Mouse (Mus musculus) CH12.LX (cell line): Measurements from ENCODE around the gene 9130019O22Rik. TPM values are rescaled to one million over a fixed set of nuclear protein-coding genes. Genes with fewer than 3 reads are reported as not detected.
A peak's percentile ranks its signal among the peaks of the same experiment; 100 is the strongest.
"Not testable (repeated sequence)": the region's sequence is repeated elsewhere in the genome, so short reads cannot be mapped to it uniquely, and the experiment has no call there.

Experiments used
- DNase-seq: peaks from one replicate; pipeline ENCODE4 v3.0.0-alpha.2; 2013; ENCODE audit errors: extremely low read depth
- H3K27ac ChIP-seq: 2 replicates; pipeline ENCODE4 v1.5.1; 2012; ENCODE audit warnings: low read depth, mild to moderate bottlenecking, control low read depth, moderate library complexity; ENCODE audit not compliant: insufficient read depth
- H3K27me3 ChIP-seq: replicated peaks from 2 replicates; pipeline ENCODE3; 2012; ENCODE audit warnings: inconsistent platforms
- H3K36me3 ChIP-seq, 2 experiments: replicated peaks in 1 of 2; 2 replicates each; pipeline versions ENCODE3 to v1.6.1; 2012; ENCODE audit warnings: inconsistent platforms in 1 of 2, low read length in 1 of 2, mild to moderate bottlenecking in 1 of 2, mixed read lengths in 1 of 2, moderate library complexity in 1 of 2; ENCODE audit not compliant: control insufficient read depth in 1 of 2, insufficient read depth in 1 of 2
- H3K4me1 ChIP-seq, 2 experiments: 2 replicates each; pipeline ENCODE4 v1.6.1; 2012; ENCODE audit warnings: inconsistent platforms in 1 of 2, moderate library complexity in 1 of 2; ENCODE audit not compliant: insufficient read depth in 2 of 2, control insufficient read depth in 1 of 2
- H3K4me2 ChIP-seq: 2 replicates; pipeline ENCODE4 v1.6.1; 2012; ENCODE audit warnings: low read depth, mild to moderate bottlenecking, control low read depth; ENCODE audit not compliant: poor library complexity, insufficient read depth, severe bottlenecking
- H3K4me3 ChIP-seq, 3 experiments: fragments of 150-350 bp in 1 of 3; sonication (generic) in 1 of 3; replicated peaks in 1 of 3; 2 replicates each; pipeline versions ENCODE3 to v1.5.1; 2011 to 2012; ENCODE audit warnings: low read depth in 2 of 3, low read length in 2 of 3, mild to moderate bottlenecking in 2 of 3, moderate library complexity in 2 of 3, control low read depth in 1 of 3, improper control_type of control experiment in 1 of 3, inconsistent platforms in 1 of 3, mixed read lengths in 1 of 3; ENCODE audit not compliant: poor library complexity in 1 of 3
- H3K79me2 ChIP-seq: replicated peaks from 2 replicates; pipeline ENCODE4 v1.6.1; 2012; ENCODE audit warnings: mild to moderate bottlenecking, moderate library complexity; ENCODE audit not compliant: control insufficient read depth, poor library complexity, insufficient read depth, severe bottlenecking; ENCODE audit errors: extremely low read depth
- H3K9ac ChIP-seq: 2 replicates; pipeline ENCODE4 v1.6.1; 2012; ENCODE audit warnings: low read depth, mild to moderate bottlenecking, control low read depth, moderate library complexity; ENCODE audit not compliant: insufficient read depth
- H3K9me3 ChIP-seq: replicated peaks from 2 replicates; pipeline ENCODE3; 2012; ENCODE audit warnings: low read length, inconsistent platforms, mixed read lengths
- BHLHE40 ChIP-seq: IDR thresholded peaks from 2 replicates; pipeline ENCODE4 v1.6.1; 2011; ENCODE audit warnings: mild to moderate bottlenecking, low read depth, low read length, improper control_type of control experiment
- CHD1 ChIP-seq: IDR thresholded peaks from 2 replicates; pipeline ENCODE4 v1.6.1; 2012; ENCODE audit warnings: low read depth, low read length, improper control_type of control experiment, inconsistent platforms
- CHD2 ChIP-seq: IDR thresholded peaks from 2 replicates; pipeline ENCODE4 v1.6.1; 2011; ENCODE audit warnings: low read length, improper control_type of control experiment
- CTCF ChIP-seq, 2 experiments: IDR thresholded peaks in 1 of 2; conservative IDR thresholded peaks in 1 of 2; 2 replicates each; pipeline ENCODE4 v1.5.1; 2011 to 2012; ENCODE audit warnings: low read depth in 2 of 2, low read length in 2 of 2, improper control_type of control experiment in 1 of 2, inconsistent platforms in 1 of 2, mild to moderate bottlenecking in 1 of 2, moderate library complexity in 1 of 2
- ELF1 ChIP-seq: IDR thresholded peaks from 2 replicates; pipeline ENCODE4 v1.6.1; 2014; ENCODE audit warnings: low read depth, mild to moderate bottlenecking, inconsistent platforms, low read length, improper control_type of control experiment
- ETS1 ChIP-seq: conservative IDR thresholded peaks from 2 replicates; pipeline ENCODE4 v1.6.1; 2012; ENCODE audit warnings: low read depth, mild to moderate bottlenecking, inconsistent platforms, low read length, improper control_type of control experiment, moderate library complexity
- HCFC1 ChIP-seq: IDR thresholded peaks from 2 replicates; pipeline ENCODE4 v1.6.1; 2012; ENCODE audit warnings: low read depth, mild to moderate bottlenecking, inconsistent platforms, low read length, improper control_type of control experiment
- IRF4 ChIP-seq: IDR thresholded peaks from 2 replicates; pipeline ENCODE4 v1.6.1; 2014; ENCODE audit warnings: low read depth, mild to moderate bottlenecking, inconsistent platforms, low read length, improper control_type of control experiment
- JUN ChIP-seq: IDR thresholded peaks from 2 replicates; pipeline ENCODE4 v1.6.1; 2011; ENCODE audit warnings: low read depth, mild to moderate bottlenecking, low read length, improper control_type of control experiment, moderate library complexity; ENCODE audit not compliant: insufficient read depth
- KAT2A ChIP-seq: IDR thresholded peaks from 2 replicates; pipeline ENCODE4 v1.6.1; 2012; ENCODE audit warnings: low read length, improper control_type of control experiment, inconsistent platforms; ENCODE audit not compliant: insufficient replicate concordance
- MAX ChIP-seq: IDR thresholded peaks from 2 replicates; pipeline ENCODE4 v1.6.1; 2011; ENCODE audit warnings: low read length, improper control_type of control experiment
- MEF2A ChIP-seq: IDR thresholded peaks from 2 replicates; pipeline ENCODE4 v1.6.1; 2014; ENCODE audit warnings: low read depth, mild to moderate bottlenecking, inconsistent platforms, low read length, improper control_type of control experiment, borderline replicate concordance
- MXI1 ChIP-seq: IDR thresholded peaks from 2 replicates; pipeline ENCODE4 v1.6.1; 2011; ENCODE audit warnings: mild to moderate bottlenecking, low read depth, low read length, improper control_type of control experiment
- MYC ChIP-seq: IDR thresholded peaks from 2 replicates; pipeline ENCODE4 v1.6.1; 2011; ENCODE audit warnings: low read depth, mild to moderate bottlenecking, improper control_type of control experiment, low read length
- NELFE ChIP-seq: IDR thresholded peaks from 2 replicates; pipeline ENCODE4 v1.6.1; 2011; ENCODE audit warnings: low read depth, low read length, improper control_type of control experiment
- NRF1 ChIP-seq: IDR thresholded peaks from 2 replicates; pipeline ENCODE4 v1.6.1; 2014; ENCODE audit warnings: low read depth, mild to moderate bottlenecking, inconsistent platforms, low read length, improper control_type of control experiment, moderate library complexity
- POLR2A ChIP-seq: IDR thresholded peaks from 2 replicates; pipeline ENCODE4 v1.6.1; 2011; ENCODE audit warnings: low read depth, mild to moderate bottlenecking, improper control_type of control experiment, low read length
- POLR2AphosphoS2 ChIP-seq: IDR thresholded peaks from 2 replicates; pipeline ENCODE4 v1.6.1; 2011; ENCODE audit warnings: low read depth, low read length, improper control_type of control experiment
- RCOR1 ChIP-seq: conservative IDR thresholded peaks from 2 replicates; pipeline ENCODE4 v1.6.1; 2012; ENCODE audit warnings: low read depth, mild to moderate bottlenecking, inconsistent platforms, low read length, improper control_type of control experiment
- SIN3A ChIP-seq: IDR thresholded peaks from 2 replicates; pipeline ENCODE4 v1.6.1; 2012; ENCODE audit warnings: low read length, improper control_type of control experiment, inconsistent platforms
- TBP ChIP-seq: conservative IDR thresholded peaks from 2 replicates; pipeline ENCODE4 v1.6.1; 2011; ENCODE audit warnings: low read depth, low read length, improper control_type of control experiment
- TCF12 ChIP-seq: IDR thresholded peaks from 2 replicates; pipeline ENCODE4 v1.6.1; 2014; ENCODE audit warnings: low read depth, mild to moderate bottlenecking, inconsistent platforms, low read length, improper control_type of control experiment
- USF1 ChIP-seq: IDR thresholded peaks from 2 replicates; pipeline ENCODE4 v1.6.1; 2014; ENCODE audit warnings: low read depth, mild to moderate bottlenecking, inconsistent platforms, low read length, improper control_type of control experiment
- USF2 ChIP-seq: conservative IDR thresholded peaks from 2 replicates; pipeline ENCODE4 v1.6.1; 2011; ENCODE audit warnings: low read depth, low read length, improper control_type of control experiment
- ZMIZ1 ChIP-seq: IDR thresholded peaks from 2 replicates; pipeline ENCODE4 v1.6.1; 2012; ENCODE audit warnings: low read depth, mild to moderate bottlenecking, inconsistent platforms, low read length, improper control_type of control experiment
- dilution Hi-C: fragments of 300-500 bp; cut with MboI; formaldehyde crosslinking; loops from 2 replicates; pipeline ENCODE4 v1.14.3; 2020; ENCODE audit warnings: low sequenced_read_pairs; ENCODE audit not compliant: extremely low pct_unique_long_range_greater_than_20kb, extremely low pct_ligation_motif_present
- in situ Hi-C: fragments of 300-500 bp; cut with MboI; formaldehyde crosslinking; loops from 3 replicates; pipeline ENCODE4 v1.14.3; 2019; ENCODE audit warnings: low sequenced_read_pairs, low pct_ligation_motif_present, low pct_unique_long_range_greater_than_20kb, mixed read lengths
- polyA plus RNA-seq: library from polyadenylated mRNA; unstranded; fragments of >175 nt; gene quantifications from 2 replicates; pipeline ENCODE4 v1.2.1, GENCODE M21; 2012; ENCODE audit warnings: low read depth; ENCODE audit not compliant: insufficient read length
- total RNA-seq, 2 experiments: library from RNA; depleted of rRNA; stranded (reverse); fragments of 300-350 nt in 1 of 2; fragments of >200 nt in 1 of 2; gene quantifications; 2 replicates each; pipeline ENCODE4 v1.2.3; 2012 to 2014

Gene 9130019O22Rik
- total and polyA plus RNA-seq, 3 experiments = 3.3 to 4.2 (median 4.0) TPM

GRCm38 (mm10) chr7:127378310-127378921, 8.6 kb downstream of the 9130019O22Rik start:
- no peak overlapping the region for H3K4me3 ChIP-seq
- H3K79me2 ChIP-seq = no peaks in the 10 kb centered on the region
- H3K4me1 ChIP-seq = peaks cover 3 to 7% of the 10 kb centered on the region in 2 experiments; a peak in 1 of 4 replicates
- H3K36me3 ChIP-seq = peaks cover 10 to 13% of the 10 kb centered on the region in 2 experiments
- H3K4me2 ChIP-seq = no peak overlapping the region
- H3K9me3 ChIP-seq = peaks cover 2% of the 10 kb centered on the region
- no peaks in the 10 kb centered on the region for H3K27me3 ChIP-seq
- in situ Hi-C loops = no loop called here
- TF ChIP-seq CHD1 (no peak), CHD2 (no peak), NRF1 (no peak), TBP (no peak), SIN3A (no peak), HCFC1 (no peak)
- H3K9ac ChIP-seq = no peak overlapping the region
- dilution Hi-C loops = no loop called here
- no peak overlapping the region for H3K27ac ChIP-seq
- DNase-seq = no peak

- H3K79me2 ChIP-seq, in situ Hi-C loops, dilution Hi-C loops, H3K27me3 ChIP-seq, H3K9me3 ChIP-seq, H3K4me1 ChIP-seq, H3K27ac ChIP-seq, H3K36me3 ChIP-seq: not testable (repeated sequence)
- peak within 1 kb of the TSS; percentile 65 to 80 (median 71) for H3K4me3 ChIP-seq
- H3K4me2 ChIP-seq = peak within 1 kb of the TSS; percentile 67
- H3K9ac ChIP-seq = peak within 1 kb of the TSS; percentile 53
- peak; percentile 97 for DNase-seq
- TF ChIP-seq ETS1 = 0 out of 2 replicates have a peak, but pooled peaks have one; percentile 39
- TF ChIP-seq SIN3A = peak; percentile 91
- TF ChIP-seq JUN = peak; percentile 30
- peak; percentile 83 for TF ChIP-seq MYC
- TF ChIP-seq TBP = peak; percentile 91
- TF ChIP-seq CTCF (conservative IDR thresholded peaks at IDR 0.05 in 1 of 2, IDR thresholded peaks at IDR 0.05 in 1 of 2; ENCODE audit: low read depth in 2 of 2, low read length in 2 of 2) = peak in 1 of 2 experiments; percentile 64; a peak in 2 of 4 replicates
- peak; percentile 88 for TF ChIP-seq HCFC1
- TF ChIP-seq POLR2AphosphoS2 = peak; percentile 79; the same call in 1 of the 2 replicates
- peak; percentile 51; the same call in 1 of the 2 replicates for TF ChIP-seq MEF2A
- TF ChIP-seq NELFE = peak; percentile 92
- peak; percentile 90 for TF ChIP-seq MXI1
- TF ChIP-seq MAX = peak; percentile 91
- 0 out of 2 replicates have a peak, but pooled peaks have one; percentile 57 for TF ChIP-seq KAT2A
- peak; percentile 68 for TF ChIP-seq NRF1
- peak; percentile 79 for TF ChIP-seq TCF12
- peak; percentile 96 for TF ChIP-seq USF1
- peak; percentile 95 for TF ChIP-seq BHLHE40
- peak; percentile 99 for TF ChIP-seq USF2
- TF ChIP-seq ELF1 = peak; percentile 80
- TF ChIP-seq POLR2A = peak; percentile 89
- 0 out of 2 replicates have a peak, but pooled peaks have one; percentile 29 for TF ChIP-seq RCOR1
- TF ChIP-seq IRF4 = peak; percentile 31; the same call in 1 of the 2 replicates
- TF ChIP-seq ZMIZ1 = peak; percentile 87
Measured at GRCm38 (mm10) chr7:127375271-127376245, 11.4 kb downstream of the 9130019O22Rik start, which contains the start of gene Zfp747. Zfp747 (minus strand) TSS chr7:127376050.
